Mouse (Mus musculus): Measurements from ENCODE around the gene Nkain2.

Nkain2 gene

GRCm38 (mm10) chr10:32576559-32577275, 313.5 kb downstream of the Nkain2 start:
- DNase-seq: no peak

GRCm38 (mm10) chr10:32557673-32558072, 332.6 kb downstream of the Nkain2 start:
- no peak for DNase-seq

- no peak for DNase-seq
These were observed 354.2 kb downstream of the Nkain2 start for GRCm38 (mm10) chr10:32536057-32536456.

- no peak for DNase-seq
These were observed 379.4 kb downstream of the Nkain2 start for GRCm38 (mm10) chr10:32510821-32511220.

GRCm38 (mm10) chr10:32494591-32495182, 395.6 kb downstream of the Nkain2 start:
- DNase-seq: no peak

- no peak for DNase-seq
These were observed 396.7 kb downstream of the Nkain2 start for GRCm38 (mm10) chr10:32493600-32493999.

- DNase-seq: no peak
These were observed 427.5 kb downstream of the Nkain2 start for GRCm38 (mm10) chr10:32462726-32463125.

- DNase-seq: no peak
These were observed 450.2 kb downstream of the Nkain2 start for GRCm38 (mm10) chr10:32439932-32440519.

GRCm38 (mm10) chr10:32414228-32414627, 476.0 kb downstream of the Nkain2 start:
- no peak for DNase-seq

GRCm38 (mm10) chr10:32411331-32411730, 478.9 kb downstream of the Nkain2 start:
- DNase-seq: no peak

- DNase-seq: no peak
These were observed 489.3 kb downstream of the Nkain2 start for GRCm38 (mm10) chr10:32400961-32401360.

- no peak for DNase-seq
These were observed 496.3 kb downstream of the Nkain2 start for GRCm38 (mm10) chr10:32393859-32394521.

- no peak for DNase-seq
These were observed 496.9 kb downstream of the Nkain2 start for GRCm38 (mm10) chr10:32393326-32393725.

GRCm38 (mm10) chr10:32312754-32313153, 577.5 kb downstream of the Nkain2 start:
- no peak for DNase-seq

GRCm38 (mm10) chr10:32301024-32301597, 589.2 kb downstream of the Nkain2 start:
- no peak for DNase-seq

GRCm38 (mm10) chr10:32290487-32290886, 599.8 kb downstream of the Nkain2 start:
- no peak for DNase-seq

GRCm38 (mm10) chr10:32283690-32284089, 606.6 kb downstream of the Nkain2 start:
- DNase-seq: no peak

- DNase-seq: no peak
These were observed 646.9 kb downstream of the Nkain2 start for GRCm38 (mm10) chr10:32243266-32243882.

- DNase-seq: no peak
These were observed 649.1 kb downstream of the Nkain2 start for GRCm38 (mm10) chr10:32241168-32241567.

- DNase-seq: no peak
These were observed 707.3 kb downstream of the Nkain2 start for GRCm38 (mm10) chr10:32182951-32183350.

GRCm38 (mm10) chr10:32091354-32091753, 798.9 kb downstream of the Nkain2 start:
- no peak for DNase-seq

- no peak for DNase-seq
These were observed 829.9 kb downstream of the Nkain2 start for GRCm38 (mm10) chr10:32060396-32060795.

GRCm38 (mm10) chr10:32058251-32058650, 832.0 kb downstream of the Nkain2 start:
- no peak for DNase-seq

All from lung, postnatal 14 days (tissue).